Mouse (Mus musculus) right cerebral cortex, postnatal 10 days (tissue): ENCODE results near the gene Cyp17a1.

ENCODE experiments used
- DNase-seq, 2 experiments: peaks; one replicate each; pipeline ENCODE4 v3.0.0; 2021; ENCODE audit warnings: low spot score in 2 of 2

Cyp17a1 gene

DNA sequence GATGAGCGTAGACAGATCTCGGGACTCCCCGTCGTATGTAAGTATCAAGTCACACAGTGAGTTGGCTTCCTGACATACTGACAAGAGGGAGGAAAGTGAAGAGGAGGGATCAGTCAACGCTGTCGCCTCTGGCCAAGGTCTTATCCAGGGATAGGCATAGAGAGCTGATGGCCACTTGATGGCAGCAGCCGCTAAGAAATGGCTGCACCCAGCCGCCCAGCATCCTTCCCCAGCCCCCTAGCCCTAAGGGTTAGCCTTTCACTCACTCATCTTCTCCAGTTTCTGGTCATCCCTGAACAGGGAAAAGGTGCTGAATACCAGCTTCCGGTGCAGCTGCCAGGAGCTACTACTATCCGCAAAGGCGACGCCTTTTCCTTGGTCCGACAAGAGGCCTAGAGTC is 2.3 kb downstream of the Cyp17a1 start:
- peak in 1 of 2 experiments; percentile 70 for DNase-seq

GRCm38 (mm10) chr19:46669802-46670201 is 3.2 kb downstream of the Cyp17a1 start:
- no peak for DNase-seq

GRCm38 (mm10) chr19:46668263-46668662 is 4.7 kb downstream of the Cyp17a1 start:
- DNase-seq: no peak

GRCm38 (mm10) chr19:46667300-46667699 is 5.7 kb downstream of the Cyp17a1 start:
- no peak for DNase-seq

- peak in 1 of 2 experiments; percentile 62 for DNase-seq
These were observed 7.5 kb downstream of the Cyp17a1 start for GRCm38 (mm10) chr19:46665474-46665873.

- no peak for DNase-seq
These were observed 10.2 kb downstream of the Cyp17a1 start for GRCm38 (mm10) chr19:46662784-46663183.

- no peak for DNase-seq
These were observed 10.8 kb downstream of the Cyp17a1 start for GRCm38 (mm10) chr19:46662214-46662613.

DNA sequence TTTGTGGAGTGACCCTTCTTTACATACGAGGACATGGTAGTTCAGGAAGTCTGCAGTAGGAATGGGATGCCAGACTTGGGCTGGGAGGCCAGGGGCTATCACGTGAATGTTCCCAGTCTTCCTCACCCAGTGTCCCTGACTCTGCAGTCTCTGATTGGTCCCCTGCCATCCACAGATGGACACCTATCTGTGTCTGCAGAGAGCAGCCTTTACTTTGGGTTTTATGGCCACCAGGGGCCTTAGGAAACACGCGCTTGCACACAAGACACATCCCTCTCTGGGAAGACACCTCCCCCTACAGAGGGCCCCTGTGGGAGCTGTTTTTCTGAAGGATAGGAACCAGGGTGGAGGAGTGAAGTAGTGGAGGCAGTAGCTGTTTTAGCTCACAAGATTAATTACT is 11.5 kb downstream of the Cyp17a1 start:
- no peak for DNase-seq

GRCm38 (mm10) chr19:46658851-46659250 is 14.1 kb downstream of the Cyp17a1 start:
- no peak for DNase-seq

- DNase-seq: no peak
These were observed 14.6 kb downstream of the Cyp17a1 start for GRCm38 (mm10) chr19:46658348-46658747.

GRCm38 (mm10) chr19:46657339-46658020 is 15.5 kb downstream of the Cyp17a1 start:
- no peak for DNase-seq

GRCm38 (mm10) chr19:46656151-46656840 is 16.7 kb downstream of the Cyp17a1 start:
- no peak for DNase-seq

DNA sequence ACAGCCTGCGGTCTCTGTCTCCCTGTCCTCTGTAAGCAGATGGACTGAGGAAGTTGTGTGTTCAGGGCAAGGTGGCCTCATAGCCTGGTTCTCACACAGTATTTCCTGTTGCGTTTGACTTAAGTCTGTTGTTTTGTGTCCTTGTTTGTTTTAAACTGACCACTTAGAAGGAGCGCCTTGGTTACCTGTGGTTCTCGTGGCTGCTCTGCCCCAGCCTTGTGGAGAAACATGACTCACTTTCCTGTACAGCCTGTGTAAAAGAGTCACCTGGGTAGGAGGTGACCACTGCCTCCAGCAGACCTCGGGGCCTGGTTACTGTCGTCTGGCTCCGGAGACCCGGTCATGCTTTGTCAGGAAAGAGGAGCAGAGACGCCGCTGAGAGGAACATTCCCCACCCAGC is 17.3 kb downstream of the Cyp17a1 start:
- DNase-seq: no peak

- no peak for DNase-seq
These were observed 19.2 kb downstream of the Cyp17a1 start for GRCm38 (mm10) chr19:46653616-46654235.

GRCm38 (mm10) chr19:46653188-46653587 is 19.8 kb downstream of the Cyp17a1 start:
- DNase-seq: no peak

GRCm38 (mm10) chr19:46648565-46648964 is 24.4 kb downstream of the Cyp17a1 start:
- DNase-seq: no peak

DNA sequence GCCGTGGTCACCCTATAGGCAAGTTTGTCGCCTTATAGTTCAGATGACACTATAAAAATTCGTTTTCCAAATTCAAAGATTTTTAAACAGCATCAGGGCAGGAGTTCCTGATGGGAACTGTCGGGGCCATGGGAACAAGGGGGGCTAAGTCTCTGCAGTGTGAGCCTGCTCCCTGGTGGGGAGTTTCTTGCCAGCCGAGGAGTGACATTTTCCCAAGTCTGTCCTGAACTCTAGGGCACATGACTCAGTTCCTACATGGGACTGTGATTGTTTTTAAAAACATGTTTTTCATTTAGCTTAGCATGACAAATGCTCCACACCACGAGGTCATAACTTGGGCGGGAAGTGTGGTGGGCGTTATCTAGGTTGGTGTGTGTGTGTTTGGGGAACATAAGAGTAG is 25.1 kb downstream of the Cyp17a1 start:
- no peak for DNase-seq

- DNase-seq: no peak
These were observed 25.7 kb downstream of the Cyp17a1 start for GRCm38 (mm10) chr19:46647254-46647653.

- DNase-seq: no peak
These were observed 26.9 kb downstream of the Cyp17a1 start for GRCm38 (mm10) chr19:46646041-46646481.

DNA sequence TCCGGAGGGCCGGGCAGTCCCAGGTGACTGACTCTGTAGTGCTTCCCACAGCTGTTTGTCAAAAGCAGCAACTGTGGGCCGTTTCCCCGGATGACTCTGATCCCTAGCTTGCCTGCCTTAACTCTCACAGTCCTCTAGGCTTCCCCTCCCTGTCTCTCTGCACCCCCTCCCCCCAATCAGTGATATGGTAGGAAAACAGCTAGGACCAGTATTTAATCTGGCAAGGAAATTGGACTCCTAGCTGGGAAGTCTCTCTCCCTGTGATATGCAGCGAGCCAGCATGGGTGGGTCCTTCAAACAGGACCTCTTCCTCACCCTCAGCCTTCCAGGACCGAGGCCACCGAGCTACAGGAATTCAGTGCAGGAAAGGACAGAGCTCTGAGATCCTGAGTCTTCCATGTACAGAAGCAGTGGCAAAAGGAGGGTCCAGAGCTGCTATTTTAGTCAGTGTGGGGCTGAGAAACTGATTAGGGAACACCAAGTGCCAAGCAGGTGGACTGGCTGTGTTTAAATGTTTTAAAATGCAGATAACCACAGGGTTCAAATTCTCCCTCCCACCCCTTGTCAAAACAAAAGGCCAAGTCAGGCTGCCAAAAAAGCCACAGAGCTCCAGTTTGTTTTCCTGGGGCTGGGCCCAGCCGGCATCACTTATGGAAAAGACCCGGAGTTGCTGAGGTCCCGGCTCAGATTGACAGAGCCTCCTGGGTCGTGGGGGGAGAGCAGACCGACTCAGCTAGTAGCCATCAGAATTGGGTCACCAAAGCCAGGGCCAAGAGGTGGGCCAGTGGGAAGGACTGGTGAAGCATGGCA is 28.0 kb downstream of the Cyp17a1 start:
- DNase-seq: peak; percentile 69 to 71

- DNase-seq: no peak
These were observed 28.6 kb downstream of the Cyp17a1 start for GRCm38 (mm10) chr19:46644343-46644792.

DNA sequence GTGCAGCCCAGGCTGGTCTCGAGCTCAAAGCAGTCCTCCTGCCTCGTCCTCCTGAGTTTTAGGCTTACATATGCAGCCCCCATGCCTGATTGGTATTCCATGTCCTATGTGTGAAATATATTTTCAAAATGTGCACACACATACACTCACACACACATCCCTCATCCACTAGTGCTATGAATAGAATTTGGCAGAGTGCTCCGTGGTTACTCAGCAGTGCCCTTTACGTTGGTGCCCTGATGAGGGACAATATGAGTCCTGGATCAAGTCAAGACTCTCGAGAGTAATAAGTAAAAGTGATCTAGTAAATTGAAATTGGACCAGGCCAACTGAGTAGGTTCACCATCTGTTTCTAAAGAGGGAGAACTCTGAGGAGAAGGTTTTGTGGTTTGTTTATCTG is 29.7 kb downstream of the Cyp17a1 start:
- DNase-seq: no peak
